Comparison of ENCODE assay signal across 10 mouse cellular contexts in the genomic region with DNA sequence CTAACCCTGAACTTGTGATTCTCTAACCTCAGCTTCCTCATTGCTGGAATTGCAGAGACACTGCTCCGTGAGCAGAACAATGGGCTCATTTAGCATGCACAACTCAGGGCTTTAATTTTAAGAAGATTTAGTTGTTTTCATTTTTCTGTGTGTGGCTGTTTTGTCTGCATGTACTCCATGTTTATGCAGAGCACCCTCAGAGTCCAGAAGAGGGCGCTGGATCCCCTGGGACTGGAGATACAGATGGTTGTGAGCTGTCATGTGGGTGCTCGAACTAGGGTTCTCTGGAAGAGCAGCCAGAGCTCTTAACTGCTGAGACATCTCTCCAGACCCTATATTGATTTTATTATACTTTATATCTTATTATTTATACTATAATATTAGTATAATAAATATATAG. TPM values are rescaled to one million over a fixed set of nuclear protein-coding genes. Genes with fewer than 3 reads are reported as not detected.
DNase-seq lines count a peak whose midpoint lies in the region; ATAC-seq and TF ChIP-seq lines count a peak whose summit lies in the region.
"Had no signal": no experiment of that assay in that cellular context is flagged by ENCODE, and none has a peak within 500 bp of the region (broad histone marks: within the 10 kb centered on the region; RNA-seq: fewer than 3 reads in every experiment).

No protein-coding gene starts in this region.

- no peak overlapping the region for H3K4me2 ChIP-seq in liver, embryonic 14.5 days (ENCODE audit: low read depth)
- peak overlapping the region; percentile 41; the same call in 1 of the 2 replicates for H3K4me2 ChIP-seq in hindbrain, embryonic 15.5 days
- no peak overlapping the region for H3K4me2 ChIP-seq in stomach, postnatal 0 days (replicated peaks; ENCODE audit: low read depth)

- ATAC-seq in liver, embryonic 14.5 days (ENCODE audit: insufficient read depth), result no peak
- ATAC-seq in hindbrain, embryonic 15.5 days (ENCODE audit: low FRiP score, low read depth), result no peak
- ATAC-seq in stomach, postnatal 0 days (ENCODE audit: low FRiP score, low TSS enrichment), result no peak

- no peaks in the 10 kb centered on the region for H3K4me1 ChIP-seq in liver, embryonic 14.5 days (replicated peaks; ENCODE audit: control insufficient read depth in 2 of 2, insufficient read depth in 2 of 2, low read length in 1 of 2)
- peaks cover 43% of the 10 kb centered on the region for H3K4me1 ChIP-seq in forebrain, embryonic 10.5 days
- H3K4me1 ChIP-seq in hindbrain, embryonic 15.5 days (replicated peaks), result peaks cover 15% of the 10 kb centered on the region
- no peaks in the 10 kb centered on the region for H3K4me1 ChIP-seq in stomach, postnatal 0 days (replicated peaks; ENCODE audit: control insufficient read depth, insufficient read depth)

- no peak overlapping the region for H3K27ac ChIP-seq in liver, embryonic 14.5 days
- H3K27ac ChIP-seq in forebrain, embryonic 10.5 days, result peak overlapping the region; percentile 89
- H3K27ac ChIP-seq in hindbrain, embryonic 15.5 days (replicated peaks), result peak overlapping the region; percentile 73
- no peak overlapping the region for H3K27ac ChIP-seq in stomach, postnatal 0 days (replicated peaks)

- no peak for DNase-seq in liver, embryonic 14.5 days (ENCODE audit: low read depth in 3 of 3, low spot score in 3 of 3)
- no peak for DNase-seq in liver
- no peak for DNase-seq in forebrain, embryonic 10.5 days (ENCODE audit: extremely low spot score, low spot score)
- no peak for DNase-seq in stomach, postnatal 0 days (ENCODE audit: low spot score)
- no peak for DNase-seq in kidney, adult 18-20 months
- DNase-seq in thymus, adult 18-20 months, result no peak
- DNase-seq: kidney, adult 8-10 months; thymus, postnatal 4 days had no signal

- no peak overlapping the region for H3K9ac ChIP-seq in liver, embryonic 14.5 days (replicated peaks)
- no peak overlapping the region for H3K9ac ChIP-seq in hindbrain, embryonic 15.5 days
- no peak overlapping the region for H3K9ac ChIP-seq in stomach, postnatal 0 days (ENCODE audit: low read length)
- H3K9ac ChIP-seq: liver, postnatal 0 days had no signal

- TF ChIP-seq EP300 in liver, embryonic 14.5 days (IDR thresholded peaks at IDR 0.05; ENCODE audit: low read depth), result no peak
- no peak for TF ChIP-seq EP300 in stomach, postnatal 0 days (optimal IDR thresholded peaks at IDR 0.05)

- no peaks in the 10 kb centered on the region for H3K36me3 ChIP-seq in liver, embryonic 14.5 days (replicated peaks; ENCODE audit: control insufficient read depth, insufficient read depth, low read depth)
- H3K36me3 ChIP-seq in forebrain, embryonic 10.5 days (replicated peaks), result no peaks in the 10 kb centered on the region
- H3K36me3 ChIP-seq in hindbrain, embryonic 15.5 days, result no peaks in the 10 kb centered on the region
- H3K36me3 ChIP-seq in stomach, postnatal 0 days (ENCODE audit: control insufficient read depth, insufficient read depth, low read length), result no peaks in the 10 kb centered on the region

- H3K9me3 ChIP-seq in liver, embryonic 14.5 days (ENCODE audit: control insufficient read depth, low read length), result no peaks in the 10 kb centered on the region
- no peaks in the 10 kb centered on the region for H3K9me3 ChIP-seq in forebrain, embryonic 10.5 days
- H3K9me3 ChIP-seq in hindbrain, embryonic 15.5 days, result no peaks in the 10 kb centered on the region
- no peaks in the 10 kb centered on the region for H3K9me3 ChIP-seq in stomach, postnatal 0 days (ENCODE audit: control insufficient read depth, low read length)

- WGBS in liver, embryonic 14.5 days (ENCODE audit: insufficient replicate concordance), result 28% methylated on average over 3 of the region's 3 CpGs
- 51% methylated on average over 3 of the region's 3 CpGs for WGBS in forebrain, embryonic 10.5 days
- WGBS in hindbrain, embryonic 15.5 days, result 41% methylated on average over 3 of the region's 3 CpGs
- WGBS in stomach, postnatal 0 days, result 56% methylated on average over 3 of the region's 3 CpGs

- no peak overlapping the region for H3K4me3 ChIP-seq in liver, embryonic 14.5 days (ENCODE audit: insufficient read depth in 1 of 2, low read depth in 2 of 2, low read length in 2 of 2)
- H3K4me3 ChIP-seq in forebrain, embryonic 10.5 days, result no peak overlapping the region
- H3K4me3 ChIP-seq in hindbrain, embryonic 15.5 days, result no peak overlapping the region
- no peak overlapping the region for H3K4me3 ChIP-seq in stomach, postnatal 0 days (ENCODE audit: low read depth, low read length)

- H3K27me3 ChIP-seq in liver, embryonic 14.5 days (ENCODE audit: control insufficient read depth, insufficient read depth, low read length), result no peaks in the 10 kb centered on the region
- H3K27me3 ChIP-seq in forebrain, embryonic 10.5 days (ENCODE audit: poor library complexity, severe bottlenecking), result 0 out of 2 replicates have a peak, but pooled peaks cover 6% of the 10 kb centered on the region
- no peaks in the 10 kb centered on the region for H3K27me3 ChIP-seq in hindbrain, embryonic 15.5 days
- H3K27me3 ChIP-seq in stomach, postnatal 0 days (ENCODE audit: control insufficient read depth, insufficient read depth, low read length), result no peaks in the 10 kb centered on the region

- peak; percentile 20; the same call in 1 of the 2 replicates for TF ChIP-seq CTCF in liver, embryonic 14.5 days (IDR thresholded peaks at IDR 0.05; ENCODE audit: low read depth)
- TF ChIP-seq CTCF in stomach, postnatal 0 days (IDR thresholded peaks at IDR 0.05; ENCODE audit: low read depth), result peak; percentile 32

RNA-seq across cellular contexts. Expression of gene Cyp11a1, which starts 3.4 kb away (rescaled TPM):
- 0.32 and 0.37 TPM in 2 replicates for polyA plus RNA-seq in liver, embryonic 14.5 days (2012; rRNA removed)
- polyA plus RNA-seq in liver, embryonic 14.5 days (2014; fragmentation: Nextera tagmentation; extraction: Ambion mirVana), result 0.49 and 0.55 TPM in 2 replicates
- not detected in 2 replicates for polyA plus RNA-seq in forebrain, embryonic 10.5 days (2016; fragmentation: Nextera tagmentation; extraction: Ambion mirVana)
- 1.4 and 2.3 TPM in 2 replicates for polyA plus RNA-seq in hindbrain, embryonic 15.5 days (2015; fragmentation: Nextera tagmentation; extraction: Ambion mirVana)
- polyA plus RNA-seq in stomach, postnatal 0 days (2015; fragmentation: Nextera tagmentation; extraction: Ambion mirVana), result 0.98 and 1.0 TPM in 2 replicates

RNA-seq across cellular contexts. Expression of gene Stra6, which starts 54.0 kb away (rescaled TPM):
- 0.07 TPM in 1 of 2 replicates, not detected in the other for polyA plus RNA-seq in liver, embryonic 14.5 days (2012; rRNA removed)
- not detected in 2 replicates for polyA plus RNA-seq in liver, embryonic 14.5 days (2014; fragmentation: Nextera tagmentation; extraction: Ambion mirVana)
- polyA plus RNA-seq in forebrain, embryonic 10.5 days (2016; fragmentation: Nextera tagmentation; extraction: Ambion mirVana), result 33.0 and 37.1 TPM in 2 replicates
- polyA plus RNA-seq in hindbrain, embryonic 15.5 days (2015; fragmentation: Nextera tagmentation; extraction: Ambion mirVana), result 16.0 and 17.5 TPM in 2 replicates
- polyA plus RNA-seq in stomach, postnatal 0 days (2015; fragmentation: Nextera tagmentation; extraction: Ambion mirVana), result 0.18 and 0.56 TPM in 2 replicates
- polyA plus RNA-seq: liver, postnatal 0 days had no signal

Comparison
In these comparisons a context has a peak if more than half of its experiments do, and no peak if none do; other contexts are left out.
1. H3K27ac ChIP-seq: peak in forebrain, embryonic 10.5 days (single experiment) and hindbrain, embryonic 15.5 days (single experiment); none in liver, embryonic 14.5 days (single experiment) and stomach, postnatal 0 days (single experiment).
2. RNA of gene Stra6, which starts 54.0 kb away (polyA plus RNA-seq): 33.0 to 37.1 TPM in forebrain, embryonic 10.5 days and 16.0 to 17.5 TPM in hindbrain, embryonic 15.5 days; 0.18 to 0.56 TPM in stomach, postnatal 0 days and 0.07 TPM in liver, embryonic 14.5 days; every median in the first group is over 10 times any median in the second.